Mouse (Mus musculus) neural tube, embryonic 14.5 days (tissue): ENCODE data around the gene Vmn1r3. TPM values are rescaled to one million over a fixed set of nuclear protein-coding genes. Genes with fewer than 3 reads are reported as not detected.
"Not testable (repeated sequence)": the region's sequence is repeated elsewhere in the genome, so short reads cannot be mapped to it uniquely, and the experiment has no call there.

Source experiments
- ATAC-seq: fragments of 200-750 bp; cut with Nextera tagmentation; 2 replicates; pipeline ENCODE4 v1.8.0; 2017; ENCODE audit warnings: low read depth, mild to moderate bottlenecking, moderate TSS enrichment, moderate library complexity
- H3K27ac ChIP-seq: fragments of 300-500 bp; sonication (generic); 2 replicates; pipeline ENCODE4 v1.5.1; 2014; ENCODE audit warnings: low read depth, mild to moderate bottlenecking, control low read depth, low read length, moderate library complexity, mixed read lengths
- H3K27me3 ChIP-seq: fragments of 300-500 bp; sonication (generic); 2 replicates; pipeline ENCODE4 v1.6.1; 2014; ENCODE audit warnings: low read length; ENCODE audit not compliant: control insufficient read depth, insufficient read depth
- H3K36me3 ChIP-seq: fragments of 300-500 bp; sonication (generic); 2 replicates; pipeline ENCODE4 v1.6.1; 2014; ENCODE audit warnings: low read length, mixed read lengths; ENCODE audit not compliant: control insufficient read depth, insufficient read depth
- H3K4me1 ChIP-seq: fragments of 300-500 bp; sonication (generic); 2 replicates; pipeline ENCODE4 v1.6.1; 2014; ENCODE audit warnings: low read length; ENCODE audit not compliant: control insufficient read depth, insufficient read depth
- H3K4me2 ChIP-seq: fragments of 300-500 bp; sonication (generic); 2 replicates; pipeline ENCODE4 v1.6.1; 2014; ENCODE audit warnings: mild to moderate bottlenecking, low read depth, low read length, control low read depth
- H3K4me3 ChIP-seq: fragments of 300-500 bp; sonication (generic); 2 replicates; pipeline ENCODE4 v1.5.1; 2014; ENCODE audit warnings: low read depth, low read length, control low read depth, mixed read lengths
- H3K9ac ChIP-seq: fragments of 300-500 bp; sonication (generic); replicated peaks from 2 replicates; pipeline ENCODE4 v1.6.1; 2014; ENCODE audit warnings: low read depth, mild to moderate bottlenecking, control low read depth, low read length, mixed read lengths
- H3K9me3 ChIP-seq: fragments of 300-500 bp; sonication (generic); 2 replicates; pipeline ENCODE4 v1.6.1; 2016; ENCODE audit warnings: low read length; ENCODE audit not compliant: control insufficient read depth
- WGBS: fragments of 180-500 bp; shearing (Covaris S2); extraction: QIAGEN DNeasy Blood & Tissue Kit; methylation state at CpG from one replicate; pipeline ENCODE4 v1.1.7; 2014; 5-methylcytosine and 5-hydroxymethylcytosine counted together
- polyA plus RNA-seq: library from polyadenylated mRNA; unstranded; fragments of >200 nt; fragmentation: Nextera tagmentation; extraction: Ambion mirVana; gene quantifications from 2 replicates; pipeline ENCODE4 v1.2.1, GENCODE M21; 2014

The Vmn1r3 gene
- not detected in 2 replicates for polyA plus RNA-seq

- 80% methylated on average over 1 of the region's 1 CpGs for WGBS
- H3K4me3 ChIP-seq, H3K4me1 ChIP-seq, H3K4me2 ChIP-seq, H3K36me3 ChIP-seq, H3K9me3 ChIP-seq, ATAC-seq, H3K27ac ChIP-seq, H3K9ac ChIP-seq, H3K27me3 ChIP-seq: not testable (repeated sequence)
These were observed at the start of gene Vmn1r3 for GRCm38 (mm10) chr4:3185258-3185657. TSS of gene Vmn1r3 (minus strand) at chr4:3185358.

GRCm38 (mm10) chr4:3232053-3232452 is 46.9 kb upstream of the Vmn1r3 start:
- 72% methylated on average over 6 of the region's 6 CpGs for WGBS
- Histone ChIP-seq H3K4me3 (no peak overlapping the region), H3K9me3 (peaks cover 15% of the 10 kb centered on the region), H3K27me3 (no peaks in the 10 kb centered on the region), H3K4me1 (no peaks in the 10 kb centered on the region), H3K27ac (no peak overlapping the region), H3K4me2 (no peak overlapping the region), H3K36me3 (no peaks in the 10 kb centered on the region), H3K9ac (no peak overlapping the region)
- no peak for ATAC-seq

GRCm38 (mm10) chr4:3230908-3231684 is 45.9 kb upstream of the Vmn1r3 start:
- 8% methylated on average over 34 of the region's 48 CpGs for WGBS
- Histone ChIP-seq H3K4me2 (peak overlapping the region; percentile 43), H3K9me3 (peaks cover 18% of the 10 kb centered on the region), H3K4me1 (no peaks in the 10 kb centered on the region), H3K27me3 (no peaks in the 10 kb centered on the region), H3K27ac (no peak overlapping the region), H3K9ac (no peak overlapping the region), H3K36me3 (no peaks in the 10 kb centered on the region), H3K4me3 (peak overlapping the region; percentile 21)
- ATAC-seq = no peak

- Histone ChIP-seq H3K27ac (no peak overlapping the region), H3K4me1 (no peaks in the 10 kb centered on the region), H3K9ac (no peak overlapping the region), H3K4me2 (no peak overlapping the region), H3K27me3 (no peaks in the 10 kb centered on the region), H3K9me3 (peaks cover 27% of the 10 kb centered on the region), H3K4me3 (no peak overlapping the region), H3K36me3 (no peaks in the 10 kb centered on the region)
- ATAC-seq = peak; percentile 26; the same call in 1 of the 2 replicates
- WGBS = 70% methylated on average over 4 of the region's 4 CpGs
These were observed 44.4 kb upstream of the Vmn1r3 start for GRCm38 (mm10) chr4:3229532-3229931.

- no peak overlapping the region for H3K27ac ChIP-seq
- ATAC-seq = no peak
- H3K9ac ChIP-seq = no peak overlapping the region
- WGBS = 67% methylated on average over 4 of the region's 4 CpGs
- no peaks in the 10 kb centered on the region for H3K4me1 ChIP-seq
- no peaks in the 10 kb centered on the region for H3K27me3 ChIP-seq
- H3K36me3 ChIP-seq = no peaks in the 10 kb centered on the region
- H3K4me2 ChIP-seq = no peak overlapping the region
- H3K4me3 ChIP-seq = no peak overlapping the region
- peaks cover 27% of the 10 kb centered on the region for H3K9me3 ChIP-seq
These were observed 43.3 kb upstream of the Vmn1r3 start for GRCm38 (mm10) chr4:3228476-3228875.

- Histone ChIP-seq H3K4me1 (no peaks in the 10 kb centered on the region), H3K9ac (no peak overlapping the region), H3K27ac (no peak overlapping the region), H3K4me2 (no peak overlapping the region), H3K36me3 (no peaks in the 10 kb centered on the region), H3K27me3 (no peaks in the 10 kb centered on the region), H3K9me3 (peaks cover 27% of the 10 kb centered on the region), H3K4me3 (no peak overlapping the region)
- ATAC-seq = no peak
- WGBS = 59% methylated on average over 5 of the region's 5 CpGs
These were observed 42.6 kb upstream of the Vmn1r3 start for GRCm38 (mm10) chr4:3227751-3228150.

- 66% methylated on average over 3 of the region's 3 CpGs for WGBS
- H3K9ac ChIP-seq = no peak overlapping the region
- H3K36me3 ChIP-seq = no peaks in the 10 kb centered on the region
- no peak overlapping the region for H3K27ac ChIP-seq
- ATAC-seq = no peak
- no peaks in the 10 kb centered on the region for H3K4me1 ChIP-seq
- H3K4me3 ChIP-seq = no peak overlapping the region
- H3K9me3 ChIP-seq = peaks cover 27% of the 10 kb centered on the region
- no peak overlapping the region for H3K4me2 ChIP-seq
- H3K27me3 ChIP-seq = no peaks in the 10 kb centered on the region
These were observed 41.3 kb upstream of the Vmn1r3 start for GRCm38 (mm10) chr4:3226488-3226887.

GRCm38 (mm10) chr4:3225416-3225815 is 40.3 kb upstream of the Vmn1r3 start:
- WGBS = 69% methylated on average over 3 of the region's 3 CpGs
- not testable (repeated sequence) for H3K4me2 ChIP-seq, H3K4me3 ChIP-seq, H3K27ac ChIP-seq, ATAC-seq, H3K36me3 ChIP-seq, H3K4me1 ChIP-seq, H3K9ac ChIP-seq, H3K27me3 ChIP-seq
- H3K9me3 ChIP-seq = peaks cover 27% of the 10 kb centered on the region

GRCm38 (mm10) chr4:3224848-3225247 is 39.7 kb upstream of the Vmn1r3 start:
- ATAC-seq, H3K4me1 ChIP-seq, H3K36me3 ChIP-seq, H3K9ac ChIP-seq, H3K27me3 ChIP-seq, H3K27ac ChIP-seq, H3K4me2 ChIP-seq, H3K4me3 ChIP-seq: not testable (repeated sequence)
- 50% methylated on average over 3 of the region's 3 CpGs for WGBS
- H3K9me3 ChIP-seq = peaks cover 27% of the 10 kb centered on the region
